Mouse (Mus musculus): ENCODE data around the gene Olfr411.

DNA sequence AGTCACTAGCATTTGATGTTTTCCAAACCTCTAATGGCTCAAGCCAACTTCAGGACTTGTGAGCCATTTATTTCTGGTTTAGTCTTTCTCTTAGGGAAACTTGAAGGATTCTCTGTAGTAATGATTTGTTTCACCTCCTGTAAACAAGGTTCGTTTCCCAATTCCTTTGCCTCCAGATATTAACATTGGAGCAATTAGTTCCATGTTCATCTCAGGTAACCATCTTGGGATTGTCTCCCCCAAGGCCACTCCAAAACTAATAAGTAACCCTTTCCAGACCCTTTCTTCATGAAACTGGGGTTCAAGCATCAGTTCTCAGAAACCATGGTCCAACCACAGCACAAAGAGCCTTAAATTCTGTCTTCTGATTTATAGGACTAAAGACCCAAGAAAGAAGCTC lies 9.3 kb upstream of the Olfr411 start, which contains the start of gene Olfr412:
- TF ChIP-seq EP300 (IDR thresholded peaks at IDR 0.05): no peak
- no peak for TF ChIP-seq CTCF (IDR thresholded peaks at IDR 0.05)

All from lung, postnatal 0 days (tissue).